Comparison of ENCODE assay signal across 10 mouse cellular contexts in genomic region chr11:83304485-83304884, GRCm38 (mm10). TPM values are rescaled to one million over a fixed set of nuclear protein-coding genes. Genes with fewer than 3 reads are reported as not detected.
A peak's percentile ranks its signal among the peaks of the same experiment; 100 is the strongest.
DNase-seq lines count a peak whose midpoint lies in the region; ATAC-seq and TF ChIP-seq lines count a peak whose summit lies in the region.
"Had no signal": no experiment of that assay in that cellular context is flagged by ENCODE, and none has a peak within 500 bp of the region (broad histone marks: within the 10 kb centered on the region; RNA-seq: fewer than 3 reads in every experiment).

No protein-coding gene starts in this region.

- no peaks in the 10 kb centered on the region for H3K36me3 ChIP-seq in forebrain, embryonic 11.5 days (ENCODE audit: control insufficient read depth, insufficient read depth, low read length)
- peaks cover 21% of the 10 kb centered on the region for H3K36me3 ChIP-seq in forebrain, embryonic 10.5 days (replicated peaks)
- no peaks in the 10 kb centered on the region for H3K36me3 ChIP-seq in lung, embryonic 16.5 days (ENCODE audit: control insufficient read depth, insufficient read depth, low read length)
- no peaks in the 10 kb centered on the region for H3K36me3 ChIP-seq in intestine, embryonic 15.5 days
- H3K36me3 ChIP-seq in myocyte (ENCODE audit: control insufficient read depth, insufficient read depth): peaks cover 5% of the 10 kb centered on the region
- H3K36me3 ChIP-seq: stomach, embryonic 15.5 days had no signal

- no peak for ATAC-seq in forebrain, embryonic 11.5 days (replicated peaks; ENCODE audit: low FRiP score)
- no peak for ATAC-seq in lung, embryonic 16.5 days (ENCODE audit: low read depth)
- ATAC-seq in intestine, embryonic 15.5 days: no peak

- no peak overlapping the region for H3K27ac ChIP-seq in forebrain, embryonic 11.5 days (ENCODE audit: low read depth, low read length)
- H3K27ac ChIP-seq in forebrain, embryonic 10.5 days: no peak overlapping the region
- no peak overlapping the region for H3K27ac ChIP-seq in lung, embryonic 16.5 days (ENCODE audit: low read length)
- H3K27ac ChIP-seq in intestine, embryonic 15.5 days: no peak overlapping the region
- H3K27ac ChIP-seq: stomach, embryonic 15.5 days had no signal

- TF ChIP-seq POLR2A in myocyte (IDR thresholded peaks at IDR 0.05; ENCODE audit: insufficient read length, low read depth): no peak

- H3K4me2 ChIP-seq in forebrain, embryonic 11.5 days (ENCODE audit: low read depth, low read length, severe bottlenecking): 0 out of 2 replicates have a peak overlapping the region, but pooled peaks have one; percentile 15
- peak overlapping the region; percentile 17; the same call in 1 of the 2 replicates for H3K4me2 ChIP-seq in lung, embryonic 16.5 days (ENCODE audit: low read depth, low read length)
- H3K4me2 ChIP-seq in intestine, embryonic 15.5 days (replicated peaks): 0 out of 2 replicates have a peak overlapping the region, but pooled peaks have one; percentile 71
- peak overlapping the region; percentile 78 for H3K4me2 ChIP-seq in myocyte (ENCODE audit: low read depth)

- 97% methylated on average over 2 of the region's 2 CpGs for WGBS in forebrain, embryonic 11.5 days
- WGBS in forebrain, embryonic 10.5 days: 99% methylated on average over 2 of the region's 2 CpGs
- 79% methylated on average over 2 of the region's 2 CpGs for WGBS in lung, embryonic 16.5 days
- whole genome bisulfite sequencing in intestine, embryonic 15.5 days: 84% methylated on average over 2 of the region's 2 CpGs

- peaks cover 56% of the 10 kb centered on the region for H3K79me2 ChIP-seq in myocyte (ENCODE audit: control insufficient read depth, insufficient read depth)

- DNase-seq in forebrain, embryonic 11.5 days (ENCODE audit: low spot score): no peak
- DNase-seq in forebrain, embryonic 10.5 days (ENCODE audit: extremely low spot score, low spot score): no peak
- no peak for DNase-seq in lung, postnatal 4 days
- DNase-seq in cerebellum, postnatal 10 days: no peak
- no peak for DNase-seq in kidney, adult 11 months
- DNase-seq: cerebellum, adult 9-11 months had no signal

- peaks cover 3% of the 10 kb centered on the region; the same call in 1 of the 2 replicates for H3K4me1 ChIP-seq in forebrain, embryonic 11.5 days (replicated peaks; ENCODE audit: control insufficient read depth, insufficient read depth, low read length)
- H3K4me1 ChIP-seq in forebrain, embryonic 10.5 days: peaks cover 27% of the 10 kb centered on the region
- peaks cover 12% of the 10 kb centered on the region for H3K4me1 ChIP-seq in lung, embryonic 16.5 days (replicated peaks; ENCODE audit: control insufficient read depth, insufficient read depth, low read length)
- peaks cover 12% of the 10 kb centered on the region for H3K4me1 ChIP-seq in intestine, embryonic 15.5 days (replicated peaks)

- H3K4me3 ChIP-seq in forebrain, embryonic 11.5 days (ENCODE audit: low read depth, low read length): no peak overlapping the region
- H3K4me3 ChIP-seq in forebrain, embryonic 10.5 days: no peak overlapping the region
- no peak overlapping the region for H3K4me3 ChIP-seq in lung, embryonic 16.5 days (ENCODE audit: low read length)
- H3K4me3 ChIP-seq in intestine, embryonic 15.5 days (replicated peaks): no peak overlapping the region
- H3K4me3 ChIP-seq in myocyte: peak overlapping the region; percentile 82
- H3K4me3 ChIP-seq: stomach, embryonic 15.5 days had no signal

- no peak overlapping the region for H3ac ChIP-seq in myocyte (ENCODE audit: control insufficient read depth, insufficient read length)

- H3K27me3 ChIP-seq in forebrain, embryonic 11.5 days (ENCODE audit: control insufficient read depth, insufficient read depth, low read length): no peaks in the 10 kb centered on the region
- H3K27me3 ChIP-seq in forebrain, embryonic 10.5 days (ENCODE audit: poor library complexity, severe bottlenecking): no peaks in the 10 kb centered on the region
- no peaks in the 10 kb centered on the region for H3K27me3 ChIP-seq in lung, embryonic 16.5 days (ENCODE audit: control insufficient read depth, insufficient read depth, low read depth, low read length)
- no peaks in the 10 kb centered on the region for H3K27me3 ChIP-seq in intestine, embryonic 15.5 days (replicated peaks)
- no peaks in the 10 kb centered on the region for H3K27me3 ChIP-seq in myocyte (ENCODE audit: control insufficient read depth, insufficient read depth, insufficient read length)
- H3K27me3 ChIP-seq: stomach, embryonic 15.5 days had no signal

- H3K9me3 ChIP-seq in forebrain, embryonic 11.5 days (ENCODE audit: control insufficient read depth, low read length): no peaks in the 10 kb centered on the region
- no peaks in the 10 kb centered on the region for H3K9me3 ChIP-seq in forebrain, embryonic 10.5 days
- no peaks in the 10 kb centered on the region for H3K9me3 ChIP-seq in lung, embryonic 16.5 days (ENCODE audit: control insufficient read depth, low read length)
- H3K9me3 ChIP-seq in intestine, embryonic 15.5 days: no peaks in the 10 kb centered on the region
- H3K9me3 ChIP-seq: stomach, embryonic 15.5 days had no signal

- H3K9ac ChIP-seq in forebrain, embryonic 11.5 days (ENCODE audit: low read length): no peak overlapping the region
- no peak overlapping the region for H3K9ac ChIP-seq in lung, embryonic 16.5 days (ENCODE audit: low read length)
- no peak overlapping the region for H3K9ac ChIP-seq in intestine, embryonic 15.5 days
- H3K9ac ChIP-seq: stomach, embryonic 15.5 days had no signal

TF ChIP-seq in myocyte, 11 proteins besides CTCF, POLR2A, EP300 and RAD21:
- no peak for TF ChIP-seq MYOG (IDR thresholded peaks at IDR 0.05; ENCODE audit: control insufficient read depth in 1 of 3, insufficient read depth in 1 of 3, insufficient read length in 2 of 3, low read depth in 2 of 3)
- no peak for TF ChIP-seq E2F4 (IDR thresholded peaks at IDR 0.05; ENCODE audit: insufficient read depth)
- no peak for TF ChIP-seq CEBPB (IDR thresholded peaks at IDR 0.05; ENCODE audit: insufficient read depth, poor library complexity, severe bottlenecking)
- TF ChIP-seq POLR2AphosphoS2 (IDR thresholded peaks at IDR 0.05; ENCODE audit: insufficient read length, low read depth): no peak
TF ChIP-seq in myocyte: peak in this region for 0.

RNA-seq across cellular contexts. Expression of gene Pex12, which starts 2.1 kb away (rescaled TPM):
- polyA plus RNA-seq in forebrain, embryonic 11.5 days (2014; fragmentation: Nextera tagmentation; extraction: Ambion mirVana): 16.0 and 16.5 TPM in 2 replicates
- polyA plus RNA-seq in forebrain, embryonic 10.5 days (2016; fragmentation: Nextera tagmentation; extraction: Ambion mirVana): 16.4 and 16.6 TPM in 2 replicates
- 13.1 and 13.9 TPM in 2 replicates for polyA plus RNA-seq in lung, embryonic 16.5 days (2015; fragmentation: Nextera tagmentation; extraction: Ambion mirVana)
- polyA plus RNA-seq in intestine, embryonic 15.5 days (2015; fragmentation: Nextera tagmentation; extraction: Ambion mirVana): 13.8 and 16.4 TPM in 2 replicates
- 8.7 TPM for polyA plus RNA-seq in myocyte (2012; fragmentation: generic; extraction: Trizol)

RNA-seq across cellular contexts. Expression of gene Ap2b1, which starts 5.7 kb away (rescaled TPM):
- polyA plus RNA-seq in forebrain, embryonic 11.5 days (2014; fragmentation: Nextera tagmentation; extraction: Ambion mirVana): 108 and 110 TPM in 2 replicates
- polyA plus RNA-seq in forebrain, embryonic 10.5 days (2016; fragmentation: Nextera tagmentation; extraction: Ambion mirVana): 66.4 and 67.0 TPM in 2 replicates
- 54.9 and 59.8 TPM in 2 replicates for polyA plus RNA-seq in lung, embryonic 16.5 days (2015; fragmentation: Nextera tagmentation; extraction: Ambion mirVana)
- polyA plus RNA-seq in intestine, embryonic 15.5 days (2015; fragmentation: Nextera tagmentation; extraction: Ambion mirVana): 48.1 and 51.0 TPM in 2 replicates
- 64.7 TPM for polyA plus RNA-seq in myocyte (2012; fragmentation: generic; extraction: Trizol)

RNA-seq across cellular contexts. Expression of gene Slfn14, which starts 18.0 kb away (rescaled TPM):
- 0.67 and 0.91 TPM in 2 replicates for polyA plus RNA-seq in forebrain, embryonic 11.5 days (2014; fragmentation: Nextera tagmentation; extraction: Ambion mirVana)
- polyA plus RNA-seq in forebrain, embryonic 10.5 days (2016; fragmentation: Nextera tagmentation; extraction: Ambion mirVana): 0.15 and 0.19 TPM in 2 replicates
- polyA plus RNA-seq in lung, embryonic 16.5 days (2015; fragmentation: Nextera tagmentation; extraction: Ambion mirVana): 0.45 and 0.75 TPM in 2 replicates
- polyA plus RNA-seq in intestine, embryonic 15.5 days (2015; fragmentation: Nextera tagmentation; extraction: Ambion mirVana): 0.34 and 0.88 TPM in 2 replicates
- polyA plus RNA-seq in myocyte (2012; fragmentation: generic; extraction: Trizol): 0.01 TPM

Comparison
In these comparisons a context has a peak if more than half of its experiments do, and no peak if none do; other contexts are left out.
1. H3K4me2 ChIP-seq: peak in every context shown above with its lines; median percentile 78 in myocyte; 71 in intestine, embryonic 15.5 days; 17 in lung, embryonic 16.5 days; 15 in forebrain, embryonic 11.5 days.